Mouse (Mus musculus): Measurements from ENCODE around the gene Sost.

The Sost gene

DNA sequence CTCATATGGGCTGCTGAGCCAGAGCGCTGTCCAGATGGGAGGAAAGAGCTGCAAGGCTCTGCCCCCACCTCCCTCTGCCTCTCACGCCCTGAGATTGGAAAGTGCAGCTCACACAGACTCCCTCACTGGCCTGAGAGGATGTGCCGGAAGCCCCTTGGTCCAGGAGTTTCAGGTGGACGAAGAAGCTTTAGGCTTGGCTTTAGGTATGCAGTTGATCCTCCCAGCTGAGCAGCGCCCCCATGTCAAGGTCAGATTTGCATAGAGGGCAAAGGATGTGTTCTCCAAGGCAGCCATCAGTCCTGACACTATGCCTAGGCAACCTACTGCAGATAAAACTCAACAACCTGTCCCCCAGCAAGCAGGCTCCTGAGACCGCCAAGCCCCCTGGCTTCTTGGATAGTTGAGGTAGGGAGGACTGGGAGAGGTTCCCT is 16.2 kb upstream of the Sost start:
- no peak for DNase-seq

DNA sequence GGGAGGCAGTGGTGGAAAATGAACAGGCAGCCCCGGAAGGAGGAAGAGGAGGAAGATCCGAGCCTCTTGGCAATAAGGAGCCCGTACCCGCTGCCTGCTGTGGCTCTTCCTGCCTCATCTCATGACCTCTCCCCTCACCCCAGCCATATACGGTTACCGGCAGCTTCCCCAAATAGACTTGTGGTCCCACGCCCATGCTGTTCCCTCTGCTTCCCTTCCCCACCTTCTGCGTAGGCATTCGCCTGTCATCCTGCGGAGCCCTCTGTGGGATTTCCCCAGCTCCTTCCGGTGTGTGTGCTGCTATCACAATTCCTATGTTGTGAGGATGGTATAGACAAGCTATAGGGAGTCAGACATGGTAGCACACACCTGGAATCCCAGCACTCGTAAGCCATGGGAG is 15.0 kb upstream of the Sost start:
- no peak for DNase-seq

- no peak for DNase-seq
Observed at GRCm38 (mm10) chr11:101980603-101981157, 13.9 kb upstream of the Sost start.

DNA sequence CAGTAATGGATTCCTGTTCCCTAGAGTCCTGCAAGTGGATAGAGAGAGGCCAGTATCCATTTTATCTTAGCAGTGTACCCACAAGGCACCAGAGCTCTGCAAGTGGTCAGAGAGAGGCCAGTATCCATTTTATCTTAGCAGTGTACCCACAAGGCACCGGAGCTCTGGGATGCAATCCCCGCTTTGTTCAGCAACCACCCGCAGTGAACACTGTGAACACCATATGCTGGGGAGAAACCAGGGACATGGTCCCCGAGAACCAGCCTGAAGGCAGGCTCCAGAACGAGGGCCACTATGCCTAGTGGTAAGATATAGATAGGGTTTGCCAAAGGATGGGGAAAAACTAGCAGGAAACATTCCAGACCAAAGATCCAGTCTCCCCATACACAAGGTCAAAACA is 12.3 kb upstream of the Sost start:
- no peak for DNase-seq

- DNase-seq, result no peak
Observed at GRCm38 (mm10) chr11:101976949-101977348, 10.1 kb upstream of the Sost start.

DNA sequence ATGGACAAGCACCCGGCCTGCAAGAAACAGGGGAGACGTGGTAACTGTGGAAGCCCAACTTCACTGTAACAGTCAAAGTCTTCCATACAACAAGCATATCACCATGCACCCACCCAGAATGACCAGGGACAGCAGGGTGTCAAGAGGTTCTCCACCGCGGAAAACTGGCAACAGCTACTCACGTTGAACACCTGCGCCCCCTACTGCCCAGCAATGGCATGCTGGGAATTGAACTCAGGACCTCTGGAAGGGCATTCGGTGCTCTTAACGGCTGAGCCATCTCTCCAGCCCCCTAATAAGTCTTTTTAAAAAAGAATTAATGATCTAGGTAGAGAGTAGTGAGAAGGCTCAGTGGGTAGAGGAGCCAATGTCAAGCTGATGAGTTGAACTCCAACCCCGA is 8.1 kb upstream of the Sost start:
- no peak for DNase-seq

DNA sequence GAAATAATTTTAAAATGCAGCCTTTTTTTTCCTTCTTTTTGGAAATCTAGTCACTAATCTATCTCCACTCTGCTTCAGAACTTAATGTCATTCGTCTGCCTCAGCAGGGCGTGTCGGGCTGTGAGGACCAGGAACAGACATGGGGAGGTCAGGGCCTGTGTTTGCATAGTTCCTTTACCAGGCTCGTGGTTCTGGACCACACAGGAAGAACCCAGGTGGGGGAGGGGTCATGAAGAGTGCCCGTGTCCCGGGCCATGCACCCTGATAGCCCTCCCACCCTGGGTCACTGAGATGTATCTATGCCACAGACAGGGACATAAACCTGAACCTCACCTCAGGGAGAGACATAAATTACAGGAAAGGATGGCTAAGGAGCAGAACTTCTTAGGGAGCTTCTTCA is 7.4 kb upstream of the Sost start:
- no peak for DNase-seq

DNA sequence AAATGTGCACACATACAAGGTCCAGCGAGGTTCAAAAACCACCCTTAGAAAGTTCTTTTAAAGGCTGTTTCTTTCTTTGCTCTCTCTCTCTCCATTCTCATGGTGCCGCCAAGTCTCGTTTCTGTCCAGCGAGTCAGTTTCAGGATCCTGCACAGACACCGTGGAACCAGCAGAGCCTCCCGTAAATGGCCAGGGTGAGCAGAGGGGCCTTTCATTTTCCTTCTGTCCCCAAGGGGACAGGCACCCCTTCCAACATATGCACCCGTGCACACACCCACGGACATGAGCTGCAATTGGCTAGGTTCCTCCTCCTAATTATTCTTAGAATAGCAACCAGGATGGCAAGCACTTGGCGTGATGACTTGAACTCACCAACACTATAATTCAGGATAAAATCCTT is 6.7 kb upstream of the Sost start:
- no peak for DNase-seq

DNA sequence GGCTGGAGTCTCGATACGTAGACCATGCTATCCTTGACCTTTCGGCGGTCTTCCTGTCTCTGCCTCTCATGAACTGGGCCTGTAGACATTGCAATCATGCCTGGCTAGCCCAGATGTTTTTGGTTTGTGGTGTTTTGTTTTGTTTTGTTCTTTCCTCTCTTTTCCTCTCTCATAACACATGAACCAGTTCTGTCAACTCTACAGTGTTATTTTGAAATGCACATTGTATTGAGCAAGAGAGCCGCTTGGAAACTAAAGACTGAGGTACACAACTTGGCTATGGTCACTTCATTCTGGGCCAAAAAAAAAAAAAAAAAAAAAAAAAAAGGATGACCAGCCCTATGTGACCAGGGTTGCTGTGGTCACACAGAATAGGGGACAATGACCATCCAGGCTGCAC is 5.8 kb upstream of the Sost start:
- no peak for DNase-seq

GRCm38 (mm10) chr11:101972097-101972496 is 5.3 kb upstream of the Sost start:
- DNase-seq, result no peak

- DNase-seq, result peak; percentile 35
Observed at GRCm38 (mm10) chr11:101971410-101971809, 4.6 kb upstream of the Sost start.

DNA sequence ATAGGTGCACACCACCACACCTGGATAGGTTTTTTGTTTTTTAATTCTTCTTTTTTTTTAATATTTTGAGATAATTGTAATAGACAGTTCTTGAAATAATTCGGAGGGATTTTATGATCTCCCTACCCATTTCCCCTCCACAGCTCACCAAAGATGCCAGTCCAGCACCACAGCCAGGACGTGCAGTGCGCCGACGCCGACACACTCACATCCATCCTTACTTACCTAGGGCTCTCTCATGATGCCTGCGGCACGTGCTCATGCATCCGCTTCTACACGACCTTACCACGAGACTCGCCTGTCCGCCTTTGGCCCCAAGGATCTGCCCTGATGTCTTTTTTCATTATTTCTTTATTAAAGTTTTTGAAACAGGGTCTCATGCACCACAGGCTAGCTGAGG is 3.0 kb upstream of the Sost start:
- no peak for DNase-seq

GRCm38 (mm10) chr11:101968791-101969190 is 2.0 kb upstream of the Sost start:
- peak; percentile 58 for DNase-seq

DNA sequence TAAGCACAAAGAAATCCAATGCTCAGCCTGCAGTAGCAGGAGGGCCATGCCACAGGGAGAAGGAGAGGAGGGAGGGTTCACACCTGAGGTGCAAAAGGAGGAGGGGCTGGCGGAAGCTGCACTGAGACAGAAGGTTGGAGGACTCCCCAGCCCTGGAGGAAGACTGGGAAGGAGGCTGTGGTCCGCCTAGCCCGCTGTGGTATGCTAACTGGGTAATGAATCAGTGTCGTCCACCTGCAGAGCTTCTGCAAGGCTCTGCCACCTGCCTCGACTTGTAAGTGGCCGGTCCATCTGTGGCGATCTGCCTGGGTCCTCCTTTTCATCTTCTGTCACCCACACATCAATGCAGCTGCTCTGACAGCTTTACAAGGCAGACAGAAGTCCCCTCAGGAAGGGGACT is 1.5 kb upstream of the Sost start:
- no peak for DNase-seq

DNA sequence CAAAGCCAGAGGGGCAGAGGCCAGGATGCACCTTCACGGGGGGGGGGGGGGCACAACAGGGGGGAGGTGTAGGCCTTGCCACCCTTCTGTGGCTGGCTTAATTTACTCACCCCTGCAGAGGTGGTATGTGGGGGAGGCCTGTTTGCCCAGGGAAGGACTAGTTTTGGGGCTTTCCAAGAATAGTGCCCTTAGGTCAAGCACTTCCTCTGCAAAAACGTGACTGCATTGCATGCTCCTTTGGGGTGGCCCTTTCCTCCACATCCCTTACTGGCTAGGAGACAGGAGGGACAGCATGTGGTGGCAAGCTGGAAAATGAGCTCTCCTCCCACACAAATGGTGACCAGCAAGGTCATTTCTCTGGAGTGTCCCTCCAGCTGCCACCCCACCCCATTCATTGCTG is 1.3 kb downstream of the Sost start:
- DNase-seq, result no peak

DNA sequence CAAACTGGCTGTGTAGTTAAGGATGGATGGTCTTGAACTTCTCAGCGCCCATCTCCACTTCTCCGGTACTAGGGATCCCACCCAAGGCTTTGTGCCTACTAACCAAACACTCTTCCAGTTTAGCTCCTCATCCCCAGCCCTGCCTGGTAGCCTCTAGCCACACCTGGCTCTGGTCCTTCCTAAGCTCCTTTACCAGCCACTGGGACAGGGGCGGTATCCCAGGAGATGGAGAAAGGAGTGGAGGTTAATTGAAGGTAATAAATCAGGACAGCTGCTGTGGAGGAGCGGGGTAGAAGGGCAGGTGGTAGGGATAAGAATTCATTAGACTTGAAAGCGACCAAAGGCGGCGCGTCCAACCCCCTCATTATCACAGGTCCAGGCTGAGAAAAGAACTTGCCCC is 2.2 kb downstream of the Sost start:
- DNase-seq, result no peak

- no peak for DNase-seq
Observed at GRCm38 (mm10) chr11:101963473-101964291, 3.1 kb downstream of the Sost start.

GRCm38 (mm10) chr11:101963043-101963442 is 3.8 kb downstream of the Sost start:
- DNase-seq, result no peak

GRCm38 (mm10) chr11:101957476-101957875 is 9.3 kb downstream of the Sost start:
- DNase-seq, result no peak

- no peak for DNase-seq
Observed at GRCm38 (mm10) chr11:101953441-101953840, 13.4 kb downstream of the Sost start.

DNA sequence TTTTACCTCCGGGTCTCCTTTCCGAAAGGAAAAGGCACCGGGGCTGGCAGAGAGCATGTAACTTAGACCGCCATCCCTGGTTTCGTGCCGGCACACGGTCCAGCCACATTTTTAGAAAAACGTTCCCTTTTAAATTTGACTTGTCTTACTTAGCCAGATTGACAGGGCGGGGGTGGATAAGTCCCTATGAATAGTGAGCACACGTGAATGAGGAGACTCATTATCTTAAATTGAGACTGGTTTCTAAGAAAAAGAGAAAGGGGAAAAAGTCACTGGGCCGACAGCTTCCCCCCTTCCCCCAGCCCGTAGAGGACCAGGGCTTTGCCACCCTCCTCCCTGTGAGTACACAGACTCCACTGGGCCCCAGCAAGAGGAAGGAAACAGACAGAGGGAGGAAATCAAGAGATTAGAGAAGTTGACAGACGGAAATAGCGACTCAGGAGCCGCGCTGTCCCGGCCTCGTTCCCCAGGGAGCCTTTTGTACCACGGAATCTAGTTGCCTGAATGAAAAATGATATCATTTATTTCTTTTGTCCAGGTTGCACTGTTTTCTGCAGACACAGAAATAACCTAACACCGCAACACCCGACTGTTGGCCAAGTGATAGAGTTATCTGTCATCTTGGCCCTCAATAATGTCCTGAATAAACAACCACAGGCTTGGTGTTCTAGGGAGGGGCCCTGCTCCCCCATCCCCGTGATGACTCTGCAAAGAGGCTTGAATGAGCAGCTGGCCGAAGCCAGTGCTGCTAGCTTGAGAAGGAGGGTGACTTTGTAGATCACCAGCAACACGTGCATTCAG is 14.1 kb downstream of the Sost start:
- no peak for DNase-seq

- no peak for DNase-seq
Observed at GRCm38 (mm10) chr11:101950021-101950420, 16.8 kb downstream of the Sost start.

- no peak for DNase-seq
Observed at GRCm38 (mm10) chr11:101946525-101946924, 20.3 kb downstream of the Sost start.

- no peak for DNase-seq
Observed at GRCm38 (mm10) chr11:101943055-101943454, 23.8 kb downstream of the Sost start.

Measured in thymus, postnatal 25 days (tissue).